Mouse (Mus musculus) lung, postnatal 0 days (tissue): Measurements from ENCODE around the gene Abhd8. TPM values are rescaled to one million over a fixed set of nuclear protein-coding genes. Genes with fewer than 3 reads are reported as not detected.

ENCODE experiments used
- ATAC-seq: fragments of 200-750 bp; cut with Nextera tagmentation; 2 replicates; pipeline ENCODE4 v1.8.0; 2017; ENCODE audit warnings: moderate library complexity
- DNase-seq: peaks from one replicate; pipeline ENCODE4 v3.0.0-alpha.2; 2016; ENCODE audit warnings: low spot score
- H3K27ac ChIP-seq: fragments of 300-500 bp; sonication (generic); 2 replicates; pipeline ENCODE4 v1.5.1; 2014; ENCODE audit warnings: antibody characterized with exemption, mild to moderate bottlenecking, low read length, mixed read lengths
- H3K27me3 ChIP-seq: fragments of 300-500 bp; sonication (generic); replicated peaks from 2 replicates; pipeline ENCODE4 v1.6.1; 2014; ENCODE audit warnings: low read length, mixed read lengths; ENCODE audit not compliant: insufficient read depth
- H3K36me3 ChIP-seq: fragments of 300-500 bp; sonication (generic); 2 replicates; pipeline ENCODE4 v1.6.1; 2014; ENCODE audit warnings: low read length, mixed read lengths; ENCODE audit not compliant: insufficient read depth
- H3K4me1 ChIP-seq: fragments of 300-500 bp; sonication (generic); 2 replicates; pipeline ENCODE4 v1.6.1; 2014; ENCODE audit warnings: antibody characterized with exemption, low read depth, low read length, mixed read lengths; ENCODE audit not compliant: insufficient read depth
- H3K4me2 ChIP-seq: fragments of 300-500 bp; sonication (generic); replicated peaks from 2 replicates; pipeline ENCODE4 v1.6.1; 2014; ENCODE audit warnings: low read depth, mild to moderate bottlenecking, low read length, moderate library complexity, mixed read lengths
- H3K4me3 ChIP-seq: fragments of 300-500 bp; sonication (generic); 2 replicates; pipeline ENCODE4 v1.5.1; 2014; ENCODE audit warnings: low read depth, low read length
- H3K9ac ChIP-seq: fragments of 300-500 bp; sonication (generic); replicated peaks from 2 replicates; pipeline ENCODE4 v1.6.1; 2014; ENCODE audit warnings: low read depth, mild to moderate bottlenecking
- H3K9me3 ChIP-seq: fragments of 300-500 bp; sonication (generic); 2 replicates; pipeline ENCODE4 v1.6.1; 2016; ENCODE audit warnings: low read length, mixed read lengths
- CTCF ChIP-seq: IDR thresholded peaks from 2 replicates; pipeline ENCODE4 v1.5.1; 2016; ENCODE audit warnings: antibody characterized with exemption, mild to moderate bottlenecking
- EP300 ChIP-seq: IDR thresholded peaks from 2 replicates; pipeline ENCODE4 v1.6.1; 2016; ENCODE audit warnings: antibody characterized with exemption, mild to moderate bottlenecking, control low read depth
- WGBS: fragments of 180-500 bp; shearing (Covaris S2); extraction: QIAGEN DNeasy Blood & Tissue Kit; methylation state at CpG from one replicate; pipeline ENCODE4 v1.1.7; 2014; 5-methylcytosine and 5-hydroxymethylcytosine counted together
- polyA plus RNA-seq: library from polyadenylated mRNA; unstranded; fragments of >200 nt; fragmentation: Nextera tagmentation; extraction: Ambion mirVana; gene quantifications from 2 replicates; pipeline ENCODE4 v1.2.1, GENCODE M21; 2015

Abhd8 gene
- polyA plus RNA-seq, 1 experiment from 2014 or later: 23.8 TPM

DNA sequence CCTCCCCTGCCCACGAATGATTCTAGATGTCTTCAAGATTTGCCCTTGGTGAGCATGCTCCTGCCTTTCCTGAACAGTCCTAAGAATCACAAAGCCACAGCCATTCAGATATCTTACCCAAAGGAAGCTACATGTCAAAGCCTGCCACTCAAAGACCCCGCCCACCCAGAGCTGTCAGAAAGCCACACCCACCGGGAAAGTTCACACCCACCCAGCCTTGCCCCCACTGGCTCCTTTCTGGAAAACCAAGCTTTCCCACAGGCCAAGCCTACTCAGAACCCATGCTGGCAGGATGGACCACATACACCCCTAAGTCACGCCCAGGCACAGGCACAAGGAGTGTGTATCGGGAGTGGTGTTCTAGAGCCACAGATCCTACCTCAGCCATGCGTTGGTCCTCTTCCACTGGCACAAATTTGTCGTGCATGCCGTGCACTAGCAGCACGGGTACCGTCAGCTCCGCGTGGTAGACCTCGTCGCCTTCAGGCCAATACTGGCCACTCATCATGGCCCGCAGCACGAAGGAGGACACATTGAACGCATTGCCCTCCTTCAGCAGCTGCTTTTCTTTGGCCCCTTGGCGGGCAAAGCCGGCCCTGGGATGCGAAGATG, 5.7 kb downstream of the Abhd8 start:
- H3K4me3 ChIP-seq: no peak overlapping the region
- no peaks in the 10 kb centered on the region for H3K27me3 ChIP-seq
- H3K9ac ChIP-seq: no peak overlapping the region
- 84% methylated on average over 20 of the region's 20 CpGs for WGBS
- H3K4me2 ChIP-seq: no peak overlapping the region
- H3K36me3 ChIP-seq: no peaks in the 10 kb centered on the region
- ATAC-seq (no peak), DNase-seq (no peak)
- H3K9me3 ChIP-seq: no peaks in the 10 kb centered on the region
- peaks cover under 1% of the 10 kb centered on the region; the same call in 1 of the 2 replicates for H3K4me1 ChIP-seq
- no peak for TF ChIP-seq EP300
- no peak for TF ChIP-seq CTCF
- H3K27ac ChIP-seq: no peak overlapping the region

- Histone ChIP-seq H3K4me2 (no peak overlapping the region), H3K4me3 (no peak overlapping the region), H3K9ac (no peak overlapping the region), H3K36me3 (no peaks in the 10 kb centered on the region), H3K4me1 (no peaks in the 10 kb centered on the region), H3K27ac (no peak overlapping the region), H3K27me3 (no peaks in the 10 kb centered on the region), H3K9me3 (no peaks in the 10 kb centered on the region)
- TF ChIP-seq EP300 (no peak), CTCF (no peak)
- no peak for DNase-seq
- WGBS: 40% methylated on average over 22 of the region's 22 CpGs
- peak; percentile 59 for ATAC-seq
Measured at GRCm38 (mm10) chr8:71456906-71457305, 6.5 kb downstream of the Abhd8 start.

GRCm38 (mm10) chr8:71454668-71455067, 8.8 kb downstream of the Abhd8 start:
- 81% methylated on average over 8 of the region's 8 CpGs for WGBS
- no peak overlapping the region for H3K4me3 ChIP-seq
- no peaks in the 10 kb centered on the region for H3K4me1 ChIP-seq
- no peak overlapping the region for H3K27ac ChIP-seq
- no peaks in the 10 kb centered on the region for H3K27me3 ChIP-seq
- TF ChIP-seq EP300: no peak
- TF ChIP-seq CTCF: no peak
- ATAC-seq (no peak), DNase-seq (no peak)
- no peak overlapping the region for H3K9ac ChIP-seq
- no peaks in the 10 kb centered on the region for H3K36me3 ChIP-seq
- no peaks in the 10 kb centered on the region for H3K9me3 ChIP-seq
- no peak overlapping the region for H3K4me2 ChIP-seq

GRCm38 (mm10) chr8:71452669-71453068, 10.8 kb downstream of the Abhd8 start:
- Histone ChIP-seq H3K4me3 (no peak overlapping the region), H3K4me1 (no peaks in the 10 kb centered on the region), H3K4me2 (no peak overlapping the region), H3K9ac (no peak overlapping the region), H3K9me3 (no peaks in the 10 kb centered on the region), H3K36me3 (no peaks in the 10 kb centered on the region), H3K27ac (no peak overlapping the region), H3K27me3 (no peaks in the 10 kb centered on the region)
- WGBS: 56% methylated on average over 2 of the region's 2 CpGs
- TF ChIP-seq EP300 (no peak), CTCF (no peak)
- DNase-seq: no peak
- ATAC-seq: no peak

DNA sequence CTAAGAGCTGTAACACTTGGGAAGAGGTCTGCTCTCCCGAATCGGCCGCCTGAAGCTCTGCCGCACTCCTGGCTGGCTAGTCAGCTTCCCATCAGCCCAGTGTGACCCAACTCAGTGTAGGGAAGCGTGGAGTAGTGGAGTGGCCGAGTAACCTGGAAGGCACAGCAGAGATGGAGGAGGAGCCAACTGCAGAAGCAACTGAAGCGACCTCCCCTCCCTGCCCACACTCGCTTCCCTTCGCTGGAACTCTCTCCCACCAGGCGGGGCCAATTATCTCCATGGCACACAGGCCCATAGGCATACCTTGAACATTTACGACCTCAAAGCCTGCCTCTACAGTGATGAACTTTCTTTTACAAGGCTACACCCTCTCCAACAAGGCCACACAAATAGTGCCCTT, 11.7 kb downstream of the Abhd8 start:
- Histone ChIP-seq H3K9me3 (no peaks in the 10 kb centered on the region), H3K27ac (no peak overlapping the region), H3K4me3 (no peak overlapping the region), H3K36me3 (no peaks in the 10 kb centered on the region), H3K4me2 (no peak overlapping the region), H3K9ac (no peak overlapping the region), H3K4me1 (no peaks in the 10 kb centered on the region), H3K27me3 (no peaks in the 10 kb centered on the region)
- no peak for TF ChIP-seq CTCF
- no peak for TF ChIP-seq EP300
- ATAC-seq (no peak), DNase-seq (no peak)
- 50% methylated on average over 11 of the region's 11 CpGs for WGBS

GRCm38 (mm10) chr8:71451337-71451736, 12.1 kb downstream of the Abhd8 start:
- DNase-seq: no peak
- 61% methylated on average over 4 of the region's 4 CpGs for WGBS
- H3K36me3 ChIP-seq: no peaks in the 10 kb centered on the region
- no peak for ATAC-seq
- no peak overlapping the region for H3K27ac ChIP-seq
- no peak for TF ChIP-seq EP300
- TF ChIP-seq CTCF: no peak
- no peak overlapping the region for H3K4me2 ChIP-seq
- H3K4me3 ChIP-seq: no peak overlapping the region
- H3K4me1 ChIP-seq: no peaks in the 10 kb centered on the region
- H3K27me3 ChIP-seq: no peaks in the 10 kb centered on the region
- H3K9me3 ChIP-seq: no peaks in the 10 kb centered on the region
- H3K9ac ChIP-seq: no peak overlapping the region

GRCm38 (mm10) chr8:71445096-71445495, 18.4 kb downstream of the Abhd8 start:
- no peaks in the 10 kb centered on the region for H3K4me1 ChIP-seq
- H3K36me3 ChIP-seq: no peaks in the 10 kb centered on the region
- H3K4me2 ChIP-seq: no peak overlapping the region
- H3K4me3 ChIP-seq: no peak overlapping the region
- DNase-seq (no peak), ATAC-seq (no peak)
- TF ChIP-seq CTCF: no peak
- no peak for TF ChIP-seq EP300
- H3K9ac ChIP-seq: no peak overlapping the region
- no peak overlapping the region for H3K27ac ChIP-seq
- 67% methylated on average over 7 of the region's 7 CpGs for WGBS
- no peaks in the 10 kb centered on the region for H3K9me3 ChIP-seq
- H3K27me3 ChIP-seq: 0 out of 2 replicates have a peak, but pooled peaks cover 4% of the 10 kb centered on the region
